Mouse (Mus musculus) CH12.LX (cell line): ENCODE measurements around the gene Bpifb2.

Experiments used
- BHLHE40 ChIP-seq: IDR thresholded peaks from 2 replicates; pipeline ENCODE4 v1.6.1; 2011; ENCODE audit warnings: mild to moderate bottlenecking, low read depth, low read length, improper control_type of control experiment
- CTCF ChIP-seq, 2 experiments: IDR thresholded peaks in 1 of 2; conservative IDR thresholded peaks in 1 of 2; 2 replicates each; pipeline ENCODE4 v1.5.1; 2011 to 2012; ENCODE audit warnings: low read depth in 2 of 2, low read length in 2 of 2, improper control_type of control experiment in 1 of 2, inconsistent platforms in 1 of 2, mild to moderate bottlenecking in 1 of 2, moderate library complexity in 1 of 2
- EP300 ChIP-seq: IDR thresholded peaks from 2 replicates; pipeline ENCODE4 v1.6.1; 2011; ENCODE audit warnings: low read length, improper control_type of control experiment
- ETS1 ChIP-seq: conservative IDR thresholded peaks from 2 replicates; pipeline ENCODE4 v1.6.1; 2012; ENCODE audit warnings: low read depth, mild to moderate bottlenecking, inconsistent platforms, low read length, improper control_type of control experiment, moderate library complexity
- GABPA ChIP-seq: IDR thresholded peaks from 2 replicates; pipeline ENCODE4 v1.6.1; 2012; ENCODE audit warnings: low read depth, low read length, improper control_type of control experiment, inconsistent platforms; ENCODE audit not compliant: insufficient replicate concordance
- IRF4 ChIP-seq: IDR thresholded peaks from 2 replicates; pipeline ENCODE4 v1.6.1; 2014; ENCODE audit warnings: low read depth, mild to moderate bottlenecking, inconsistent platforms, low read length, improper control_type of control experiment
- JUND ChIP-seq: conservative IDR thresholded peaks from 2 replicates; pipeline ENCODE4 v1.6.1; 2011; ENCODE audit warnings: low read depth, low read length, improper control_type of control experiment
- NELFE ChIP-seq: IDR thresholded peaks from 2 replicates; pipeline ENCODE4 v1.6.1; 2011; ENCODE audit warnings: low read depth, low read length, improper control_type of control experiment
- NRF1 ChIP-seq: IDR thresholded peaks from 2 replicates; pipeline ENCODE4 v1.6.1; 2014; ENCODE audit warnings: low read depth, mild to moderate bottlenecking, inconsistent platforms, low read length, improper control_type of control experiment, moderate library complexity
- POLR2A ChIP-seq: IDR thresholded peaks from 2 replicates; pipeline ENCODE4 v1.6.1; 2011; ENCODE audit warnings: low read depth, mild to moderate bottlenecking, improper control_type of control experiment, low read length
- POLR2AphosphoS2 ChIP-seq: IDR thresholded peaks from 2 replicates; pipeline ENCODE4 v1.6.1; 2011; ENCODE audit warnings: low read depth, low read length, improper control_type of control experiment
- SMC3 ChIP-seq: IDR thresholded peaks from 2 replicates; pipeline ENCODE4 v1.6.1; 2011; ENCODE audit warnings: low read depth, low read length, improper control_type of control experiment
- ZMIZ1 ChIP-seq: IDR thresholded peaks from 2 replicates; pipeline ENCODE4 v1.6.1; 2012; ENCODE audit warnings: low read depth, mild to moderate bottlenecking, inconsistent platforms, low read length, improper control_type of control experiment
- ZNF384 ChIP-seq: IDR thresholded peaks from 2 replicates; pipeline ENCODE4 v1.6.1; 2012; ENCODE audit warnings: low read depth, low read length, improper control_type of control experiment, inconsistent platforms

GRCm38 (mm10) chr2:153861960-153862359 is 12.9 kb upstream of the Bpifb2 start:
- TF ChIP-seq POLR2AphosphoS2 (no peak), POLR2A (no peak), BHLHE40 (no peak), EP300 (no peak), ZMIZ1 (no peak), NELFE (no peak), JUND (no peak), CTCF (conservative IDR thresholded peaks at IDR 0.05 in 1 of 2, IDR thresholded peaks at IDR 0.05 in 1 of 2; ENCODE audit: low read depth in 2 of 2, low read length in 2 of 2) (no peak), SMC3 (no peak), IRF4 (no peak), ZNF384 (no peak), GABPA (no peak), NRF1 (no peak), ETS1 (no peak)
